Mouse (Mus musculus): ENCODE measurements around the gene Esrrg.

Esrrg gene

GRCm38 (mm10) chr1:188261903-188262682, 653.5 kb downstream of the Esrrg start, which contains the start of gene Ush2a:
Gene Ush2a (plus strand): TSS chr1:188262023.
- DNase-seq (ENCODE audit: low spot score): no peak
